8 mouse cellular contexts compared by ENCODE assay signal in the genomic region with DNA sequence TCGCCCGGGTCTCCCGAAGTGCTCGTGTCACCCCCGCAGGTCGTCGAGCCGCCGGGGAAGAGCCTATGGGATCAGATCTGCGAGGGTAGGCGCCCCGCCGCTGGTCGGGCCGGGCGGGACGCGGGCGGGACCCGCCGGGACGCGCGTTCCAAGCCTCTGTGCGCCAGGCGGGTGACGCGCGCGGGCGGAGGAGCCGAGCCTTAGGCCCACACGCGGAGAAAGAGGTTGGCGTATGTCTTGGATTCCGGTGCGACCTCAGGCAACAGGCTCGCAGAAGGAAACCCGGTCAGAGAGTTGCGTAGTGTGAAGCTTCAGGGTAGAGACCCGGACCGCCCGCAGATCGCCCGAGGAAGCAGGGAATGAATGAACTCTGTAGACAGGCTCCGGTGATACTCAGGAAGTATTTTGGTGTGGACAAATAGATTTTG. TPM values are rescaled to one million over a fixed set of nuclear protein-coding genes. Genes with fewer than 3 reads are reported as not detected.
DNase-seq lines count a peak whose midpoint lies in the region; ATAC-seq and TF ChIP-seq lines count a peak whose summit lies in the region.

A gene (minus strand): TSS at position 378 of the 428 bp plus-strand sequence.

- H3K4me3 ChIP-seq in cerebellum, adult 2 months (replicated peaks; ENCODE audit: insufficient read depth, low read depth, low read length) = peak within 1 kb of the TSS; percentile 79
- peak within 1 kb of the TSS; percentile 92 for H3K4me3 ChIP-seq in E14TG2a.4 (replicated peaks; ENCODE audit: low read length)
- peak within 1 kb of the TSS; percentile 81 for H3K4me3 ChIP-seq in limb, embryonic 13.5 days
- H3K4me3 ChIP-seq in olfactory bulb, adult 2 months (ENCODE audit: insufficient read depth, low read depth, low read length) = peak within 1 kb of the TSS; percentile 50

- peak within 1 kb of the TSS; percentile 17 for H3K27ac ChIP-seq in cerebellum, adult 2 months (ENCODE audit: insufficient read depth, low read length)
- H3K27ac ChIP-seq in limb, embryonic 13.5 days = peak within 1 kb of the TSS; percentile 53; the same call in 1 of the 2 replicates
- H3K27ac ChIP-seq in olfactory bulb, adult 2 months (ENCODE audit: insufficient read depth, low read depth, low read length) = peak within 1 kb of the TSS; percentile 4

- H3K36me3 ChIP-seq in E14TG2a.4 (ENCODE audit: insufficient read depth, low read length) = peaks cover 46% of the 10 kb centered on the region
- peaks cover 25% of the 10 kb centered on the region for H3K36me3 ChIP-seq in limb, embryonic 13.5 days

- H3K9ac ChIP-seq in limb, embryonic 13.5 days = peak within 1 kb of the TSS; percentile 77

- DNase-seq in cerebellum, adult 2 months = no peak
- no peak for DNase-seq in cerebellum, adult 11-12 months
- no peak for DNase-seq in heart, postnatal 14 days
- no peak for DNase-seq in thymus, postnatal 36 days

- TF ChIP-seq CTCF in cerebellum, adult 2 months (IDR thresholded peaks at IDR 0.05; ENCODE audit: borderline replicate concordance, insufficient read depth, low read depth, low read length) = no peak
- TF ChIP-seq CTCF in E14TG2a.4 (conservative IDR thresholded peaks at IDR 0.05; ENCODE audit: low read length) = no peak
- TF ChIP-seq CTCF in olfactory bulb, adult 2 months (IDR thresholded peaks at IDR 0.05; ENCODE audit: insufficient read depth, low read depth, low read length) = no peak

- H3K4me1 ChIP-seq in cerebellum, adult 2 months (ENCODE audit: control insufficient read depth, insufficient read depth, low read length) = peaks cover 6% of the 10 kb centered on the region
- peaks cover 47% of the 10 kb centered on the region for H3K4me1 ChIP-seq in E14TG2a.4 (replicated peaks; ENCODE audit: low read depth, low read length)
- H3K4me1 ChIP-seq in limb, embryonic 13.5 days = peaks cover 16% of the 10 kb centered on the region
- peaks cover 18% of the 10 kb centered on the region for H3K4me1 ChIP-seq in olfactory bulb, adult 2 months (ENCODE audit: control insufficient read depth, insufficient read depth, low read length)

- no peaks in the 10 kb centered on the region for H3K9me3 ChIP-seq in E14TG2a.4 (ENCODE audit: low read length)
- no peaks in the 10 kb centered on the region for H3K9me3 ChIP-seq in limb, embryonic 13.5 days

- WGBS in cerebellum, adult 2 months = under 1% methylated on average over 46 of the region's 46 CpGs
- WGBS in limb, embryonic 13.5 days = under 1% methylated on average over 46 of the region's 46 CpGs
- WGBS in olfactory bulb, adult 2 months = under 1% methylated on average over 46 of the region's 46 CpGs

- no peak for TF ChIP-seq POLR2A in cerebellum, adult 2 months (IDR thresholded peaks at IDR 0.05; ENCODE audit: borderline replicate concordance, insufficient read depth, low read length)
- no peak for TF ChIP-seq POLR2A in olfactory bulb, adult 2 months (IDR thresholded peaks at IDR 0.05; ENCODE audit: insufficient read depth, low read depth, low read length)

- intact Hi-C loops in heart, postnatal 14 days (cut with DNase I) = loop anchor here (1.0 to 5.0 kb wide), 2 partner anchors 71 to 139 kb away; a partner anchor contains a TSS

- ATAC-seq in erythroblast, adult 5-6 weeks (replicated peaks; ENCODE audit: low FRiP score, poor library complexity, severe bottlenecking) = peak; percentile 15; the same call in 1 of the 2 replicates
- ATAC-seq in limb, embryonic 13.5 days (ENCODE audit: low FRiP score, low read depth) = peak; percentile 83

- no peaks in the 10 kb centered on the region for H3K27me3 ChIP-seq in cerebellum, adult 2 months (ENCODE audit: control insufficient read depth, insufficient read depth, low read length)
- H3K27me3 ChIP-seq in E14TG2a.4 (ENCODE audit: insufficient read depth, low read length) = no peaks in the 10 kb centered on the region
- H3K27me3 ChIP-seq in limb, embryonic 13.5 days = no peaks in the 10 kb centered on the region

- peak within 1 kb of the TSS; percentile 89 for H3K4me2 ChIP-seq in limb, embryonic 13.5 days (replicated peaks)

RNA-seq across cellular contexts. Expression of the gene that starts here (rescaled TPM):
- 16.4 and 16.9 TPM in 2 replicates for polyA plus RNA-seq in cerebellum, adult 2 months (2012; rRNA removed)
- 5.2 and 9.0 TPM in 2 replicates for total RNA-seq in erythroblast, adult 5-6 weeks (2015; ENCODE audit: low replicate concordance)
- 7.2 and 7.4 TPM in 2 replicates for total RNA-seq in erythroblast, adult 5-6 weeks (2017; ENCODE audit: low replicate concordance)
- total RNA-seq in heart, postnatal 14 days (2021) = 10 to 100 TPM; 16.9 to 18.4 TPM
- polyA plus RNA-seq in limb, embryonic 13.5 days (2015; fragmentation: Nextera tagmentation; extraction: Ambion mirVana) = 125 and 134 TPM in 2 replicates
- polyA plus RNA-seq in olfactory bulb, adult 2 months (2012; ENCODE audit: insufficient read depth, insufficient read length, low replicate concordance, missing spikeins) = not detected in 2 replicates

Comparison
In these comparisons a context has a peak if more than half of its experiments do, and no peak if none do; other contexts are left out.
1. RNA of the gene that starts here (polyA plus RNA-seq): 125 to 134 TPM in limb, embryonic 13.5 days and 16.4 to 16.9 TPM in cerebellum, adult 2 months; not detected in olfactory bulb, adult 2 months; every median in the first group is over 10 times any median in the second.
2. Peak in every context shown above with its lines, with median percentiles within 50 percentile points of each other: H3K27ac ChIP-seq and H3K4me3 ChIP-seq.